Mouse (Mus musculus) heart, adult 2 months (tissue): ENCODE data around the gene Nrp2. TPM values are rescaled to one million over a fixed set of nuclear protein-coding genes. Genes with fewer than 3 reads are reported as not detected.

ENCODE experiments used
- DNase-seq, 2 experiments: peaks; one replicate each; pipeline ENCODE4 v3.0.0; 2021
- H3K27ac ChIP-seq: fragments of 200-600 bp; 2 replicates; pipeline ENCODE4 v1.8.1; 2022
- H3K27me3 ChIP-seq: fragments of 200-500 bp; 2 replicates; pipeline ENCODE4 v1.6.1; 2012; ENCODE audit warnings: mild to moderate bottlenecking, low read length, inconsistent platforms, mixed read lengths; ENCODE audit not compliant: control insufficient read depth, insufficient read depth
- H3K36me3 ChIP-seq: fragments of 200-500 bp; 2 replicates; pipeline ENCODE4 v1.6.1; 2012; ENCODE audit warnings: low read length, inconsistent platforms; ENCODE audit not compliant: control insufficient read depth, insufficient read depth
- H3K4me1 ChIP-seq: fragments of 200-500 bp; 2 replicates; pipeline ENCODE4 v1.6.1; 2011; ENCODE audit warnings: low read length; ENCODE audit not compliant: control insufficient read depth, insufficient read depth
- H3K4me3 ChIP-seq: fragments of 200-600 bp; 2 replicates; pipeline ENCODE4 v1.8.1; 2022
- H3K79me2 ChIP-seq: fragments of 200-500 bp; replicated peaks from 2 replicates; pipeline ENCODE4 v1.6.1; 2012; ENCODE audit warnings: mild to moderate bottlenecking, inconsistent platforms, low read length, moderate library complexity, mixed read lengths; ENCODE audit not compliant: control insufficient read depth, insufficient read depth
- H3K9ac ChIP-seq: fragments of 200-500 bp; 2 replicates; pipeline ENCODE4 v1.6.1; 2012; ENCODE audit warnings: low read depth, mild to moderate bottlenecking, control low read depth, inconsistent platforms, low read length, mixed read lengths
- CTCF ChIP-seq: fragments of 200-600 bp; IDR thresholded peaks from 2 replicates; pipeline ENCODE4 v1.8.1; 2022; ENCODE audit warnings: antibody characterized with exemption, mild to moderate bottlenecking, moderate library complexity
- EP300 ChIP-seq: fragments of 200-500 bp; IDR thresholded peaks from 2 replicates; pipeline ENCODE4 v1.6.1; 2011; ENCODE audit warnings: low read depth, low read length, control low read depth; ENCODE audit not compliant: insufficient read depth
- POLR2A ChIP-seq: fragments of 200-500 bp; IDR thresholded peaks from 2 replicates; pipeline ENCODE4 v1.6.1; 2011; ENCODE audit warnings: mild to moderate bottlenecking, low read depth, low read length, control low read depth; ENCODE audit not compliant: insufficient read depth
- WGBS: fragments of 180-500 bp; shearing (Covaris S2); methylation state at CpG from one replicate; pipeline ENCODE4 v1.1.7; 2018; 5-methylcytosine and 5-hydroxymethylcytosine counted together
- intact Hi-C: fragments of 180-260 bp; cut with DNase I; formaldehyde crosslinking; loops from one replicate; pipeline ENCODE4 v1.15.1; 2025
- polyA plus RNA-seq: library from polyadenylated mRNA; depleted of rRNA; stranded (reverse); fragments of >200 nt; gene quantifications from 2 replicates; pipeline ENCODE4 v1.2.3, GENCODE M21; 2012
- total RNA-seq, 2 experiments: library from RNA; stranded (reverse); gene quantifications; 2 replicates each; pipeline ENCODE4 v1.2.3; 2021

Gene Nrp2
- total and polyA plus RNA-seq, 3 experiments = 15.6 to 29.6 (median 20.7) TPM

GRCm38 (mm10) chr1:62820170-62820569 lies 117.1 kb downstream of the Nrp2 start:
- no peak overlapping the region for H3K27ac ChIP-seq
- H3K79me2 ChIP-seq = no peaks in the 10 kb centered on the region
- H3K27me3 ChIP-seq = no peaks in the 10 kb centered on the region
- H3K9ac ChIP-seq = no peak overlapping the region
- H3K36me3 ChIP-seq = no peaks in the 10 kb centered on the region
- WGBS = 89% methylated on average over 3 of the region's 3 CpGs
- no peak for DNase-seq
- TF ChIP-seq POLR2A = no peak
- peak; percentile 60 for TF ChIP-seq CTCF
- intact Hi-C loops = no loop called here
- no peak overlapping the region for H3K4me3 ChIP-seq
- H3K4me1 ChIP-seq = 0 out of 2 replicates have a peak, but pooled peaks cover 3% of the 10 kb centered on the region

- no peaks in the 10 kb centered on the region for H3K36me3 ChIP-seq
- no peaks in the 10 kb centered on the region for H3K27me3 ChIP-seq
- 0 out of 2 replicates have a peak, but pooled peaks cover 3% of the 10 kb centered on the region for H3K4me1 ChIP-seq
- WGBS = 52% methylated on average over 10 of the region's 10 CpGs
- no peaks in the 10 kb centered on the region for H3K79me2 ChIP-seq
- H3K4me3 ChIP-seq = no peak overlapping the region
- no peak overlapping the region for H3K27ac ChIP-seq
- TF ChIP-seq CTCF = no peak
- intact Hi-C loops = no loop called here
- no peak for DNase-seq
- H3K9ac ChIP-seq = no peak overlapping the region
These were observed 118.7 kb downstream of the Nrp2 start for GRCm38 (mm10) chr1:62821509-62822398.

GRCm38 (mm10) chr1:62823549-62824195 lies 120.6 kb downstream of the Nrp2 start:
- peak; percentile 37 to 49 for DNase-seq
- TF ChIP-seq POLR2A = no peak
- TF ChIP-seq CTCF = no peak
- H3K4me1 ChIP-seq = 0 out of 2 replicates have a peak, but pooled peaks cover 3% of the 10 kb centered on the region
- 65% methylated on average over 6 of the region's 6 CpGs for WGBS
- no peak overlapping the region for H3K9ac ChIP-seq
- H3K27ac ChIP-seq = no peak overlapping the region
- H3K36me3 ChIP-seq = no peaks in the 10 kb centered on the region
- H3K27me3 ChIP-seq = no peaks in the 10 kb centered on the region
- no peak overlapping the region for H3K4me3 ChIP-seq
- no peaks in the 10 kb centered on the region for H3K79me2 ChIP-seq
- intact Hi-C loops = no loop called here

- H3K36me3 ChIP-seq = no peaks in the 10 kb centered on the region
- TF ChIP-seq POLR2A (no peak), CTCF (no peak), EP300 (no peak)
- intact Hi-C loops = no loop called here
- H3K27ac ChIP-seq = no peak overlapping the region
- no peaks in the 10 kb centered on the region for H3K27me3 ChIP-seq
- no peak overlapping the region for H3K4me3 ChIP-seq
- 83% methylated on average over 17 of the region's 17 CpGs for WGBS
- H3K79me2 ChIP-seq = no peaks in the 10 kb centered on the region
- no peak for DNase-seq
- no peak overlapping the region for H3K9ac ChIP-seq
- 0 out of 2 replicates have a peak, but pooled peaks cover 3% of the 10 kb centered on the region for H3K4me1 ChIP-seq
These were observed 123.0 kb downstream of the Nrp2 start for GRCm38 (mm10) chr1:62825822-62826765.

- Histone ChIP-seq H3K27ac (no peak overlapping the region), H3K4me3 (no peak overlapping the region), H3K9ac (no peak overlapping the region), H3K36me3 (no peaks in the 10 kb centered on the region), H3K79me2 (no peaks in the 10 kb centered on the region), H3K27me3 (no peaks in the 10 kb centered on the region), H3K4me1 (no peaks in the 10 kb centered on the region)
- DNase-seq = no peak
- intact Hi-C loops = no loop called here
- WGBS = 71% methylated on average over 10 of the region's 10 CpGs
- no peak for TF ChIP-seq EP300
These were observed 124.2 kb downstream of the Nrp2 start for GRCm38 (mm10) chr1:62827316-62827715.

GRCm38 (mm10) chr1:62828156-62828555 lies 125.1 kb downstream of the Nrp2 start:
- intact Hi-C loops = no loop called here
- Histone ChIP-seq H3K9ac (no peak overlapping the region), H3K27ac (no peak overlapping the region), H3K27me3 (no peaks in the 10 kb centered on the region), H3K4me3 (no peak overlapping the region), H3K4me1 (no peaks in the 10 kb centered on the region), H3K36me3 (no peaks in the 10 kb centered on the region), H3K79me2 (no peaks in the 10 kb centered on the region)
- TF ChIP-seq EP300 (no peak), CTCF (no peak), POLR2A (no peak)
- 59% methylated on average over 4 of the region's 4 CpGs for WGBS
- no peak for DNase-seq
